Mouse (Mus musculus) cerebellum, adult 9-10 months (tissue): ENCODE data around the gene Phex.

Source experiments
- DNase-seq: peaks from one replicate; pipeline ENCODE4 v3.0.0; 2022

Phex gene

GRCm38 (mm10) chrX:157415212-157415611, at the start of gene Phex:
TSS of gene Phex (minus strand) at chrX:157415312.
- no peak for DNase-seq

- peak; percentile 50 for DNase-seq
Observed at GRCm38 (mm10) chrX:157462716-157463115, 47.6 kb upstream of the Phex start.

- DNase-seq, result peak; percentile 62
Observed at GRCm38 (mm10) chrX:157454430-157454829, 39.3 kb upstream of the Phex start.

GRCm38 (mm10) chrX:157449000-157449399, 33.9 kb upstream of the Phex start:
- DNase-seq, result no peak

GRCm38 (mm10) chrX:157447431-157447830, 32.3 kb upstream of the Phex start:
- DNase-seq, result no peak

GRCm38 (mm10) chrX:157434768-157435167, 19.7 kb upstream of the Phex start:
- DNase-seq, result no peak

GRCm38 (mm10) chrX:157419451-157419850, 4.3 kb upstream of the Phex start:
- no peak for DNase-seq

- DNase-seq, result no peak
Observed at GRCm38 (mm10) chrX:157404919-157405318, 10.2 kb downstream of the Phex start.

- no peak for DNase-seq
Observed at GRCm38 (mm10) chrX:157391241-157391640, 23.9 kb downstream of the Phex start.

GRCm38 (mm10) chrX:157390102-157390501, 25.0 kb downstream of the Phex start:
- DNase-seq, result no peak

GRCm38 (mm10) chrX:157388419-157388818, 26.7 kb downstream of the Phex start:
- no peak for DNase-seq

GRCm38 (mm10) chrX:157387025-157387424, 28.1 kb downstream of the Phex start:
- DNase-seq, result no peak

GRCm38 (mm10) chrX:157378822-157379221, 36.3 kb downstream of the Phex start:
- no peak for DNase-seq

GRCm38 (mm10) chrX:157377456-157377855, 37.7 kb downstream of the Phex start:
- DNase-seq, result no peak

- no peak for DNase-seq
Observed at GRCm38 (mm10) chrX:157373873-157374272, 41.2 kb downstream of the Phex start.

GRCm38 (mm10) chrX:157369166-157369565, 45.9 kb downstream of the Phex start:
- DNase-seq, result peak; percentile 51

- no peak for DNase-seq
Observed at GRCm38 (mm10) chrX:157355521-157355920, 59.6 kb downstream of the Phex start.

- DNase-seq, result no peak
Observed at GRCm38 (mm10) chrX:157346201-157346600, 68.9 kb downstream of the Phex start.

- no peak for DNase-seq
Observed at GRCm38 (mm10) chrX:157334726-157335125, 80.4 kb downstream of the Phex start.

GRCm38 (mm10) chrX:157329821-157330220, 85.3 kb downstream of the Phex start:
- no peak for DNase-seq

- DNase-seq, result no peak
Observed at GRCm38 (mm10) chrX:157328396-157328795, 86.7 kb downstream of the Phex start.

- no peak for DNase-seq
Observed at GRCm38 (mm10) chrX:157327756-157328155, 87.4 kb downstream of the Phex start.

GRCm38 (mm10) chrX:157324396-157324795, 90.7 kb downstream of the Phex start:
- DNase-seq, result peak; percentile 64

GRCm38 (mm10) chrX:157310331-157310730, 104.8 kb downstream of the Phex start:
- peak; percentile 86 for DNase-seq

GRCm38 (mm10) chrX:157308171-157308570, 106.9 kb downstream of the Phex start:
- DNase-seq, result peak; percentile 79

- DNase-seq, result peak; percentile 87
Observed at GRCm38 (mm10) chrX:157307411-157307810, 107.7 kb downstream of the Phex start.
